Mouse (Mus musculus): ENCODE results near the gene Cby3. TPM values are rescaled to one million over a fixed set of nuclear protein-coding genes. Genes with fewer than 3 reads are reported as not detected.

The Cby3 gene
- total and polyA plus RNA-seq, 2 experiments from 2014 or later, result 0.47 to 1.5 TPM

GRCm38 (mm10) chr11:50336891-50337290 is 17.4 kb upstream of the Cby3 start:
- ATAC-seq (no peak), DNase-seq (ENCODE audit: low spot score) (no peak)
- 74% methylated on average over 4 of the region's 4 CpGs for WGBS
- Histone ChIP-seq H3K4me2 (ENCODE audit: low read depth, low read length) (no peak overlapping the region), H3K4me3 (ENCODE audit: low read length) (no peak overlapping the region), H3K27me3 (ENCODE audit: insufficient read depth, low read length) (no peaks in the 10 kb centered on the region), H3K9ac (replicated peaks; ENCODE audit: low read length) (no peak overlapping the region), H3K4me1 (ENCODE audit: insufficient read depth, low read length) (no peaks in the 10 kb centered on the region), H3K27ac (no peak overlapping the region), H3K36me3 (ENCODE audit: insufficient read depth, low read length) (no peaks in the 10 kb centered on the region), H3K9me3 (ENCODE audit: low read length) (no peaks in the 10 kb centered on the region)
- TF ChIP-seq CTCF (IDR thresholded peaks at IDR 0.05; ENCODE audit: low read depth), result no peak

DNA sequence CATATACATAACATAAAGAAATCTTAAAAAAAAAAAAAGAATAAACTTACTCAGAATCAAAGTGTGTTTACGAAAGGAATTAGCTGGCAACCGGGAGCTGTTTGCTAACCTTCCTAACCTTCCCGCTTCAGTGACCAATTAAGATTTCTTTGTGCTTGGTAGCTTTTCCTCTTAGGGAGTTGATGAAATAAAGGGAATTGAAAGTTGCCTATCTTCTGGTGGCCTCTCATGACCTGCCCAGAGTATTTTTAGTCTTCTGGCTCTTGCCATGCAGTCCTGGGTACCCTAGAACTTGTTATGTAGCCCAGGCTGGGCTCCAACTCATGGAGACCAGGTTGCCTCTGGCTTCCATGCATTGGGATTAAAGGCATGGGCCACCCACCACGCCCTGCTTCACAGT is 8.8 kb upstream of the Cby3 start:
- Histone ChIP-seq H3K27ac (no peak overlapping the region), H3K9me3 (ENCODE audit: low read length) (no peaks in the 10 kb centered on the region), H3K9ac (replicated peaks; ENCODE audit: low read length) (no peak overlapping the region), H3K4me3 (ENCODE audit: low read length) (no peak overlapping the region), H3K36me3 (ENCODE audit: insufficient read depth, low read length) (no peaks in the 10 kb centered on the region), H3K4me2 (ENCODE audit: low read depth, low read length) (no peak overlapping the region), H3K27me3 (ENCODE audit: insufficient read depth, low read length) (no peaks in the 10 kb centered on the region), H3K4me1 (ENCODE audit: insufficient read depth, low read length) (no peaks in the 10 kb centered on the region)
- ATAC-seq (no peak), DNase-seq (ENCODE audit: low spot score) (no peak)
- TF ChIP-seq CTCF (IDR thresholded peaks at IDR 0.05; ENCODE audit: low read depth), result no peak
- WGBS, result 84% methylated on average over 4 of the region's 4 CpGs

DNA sequence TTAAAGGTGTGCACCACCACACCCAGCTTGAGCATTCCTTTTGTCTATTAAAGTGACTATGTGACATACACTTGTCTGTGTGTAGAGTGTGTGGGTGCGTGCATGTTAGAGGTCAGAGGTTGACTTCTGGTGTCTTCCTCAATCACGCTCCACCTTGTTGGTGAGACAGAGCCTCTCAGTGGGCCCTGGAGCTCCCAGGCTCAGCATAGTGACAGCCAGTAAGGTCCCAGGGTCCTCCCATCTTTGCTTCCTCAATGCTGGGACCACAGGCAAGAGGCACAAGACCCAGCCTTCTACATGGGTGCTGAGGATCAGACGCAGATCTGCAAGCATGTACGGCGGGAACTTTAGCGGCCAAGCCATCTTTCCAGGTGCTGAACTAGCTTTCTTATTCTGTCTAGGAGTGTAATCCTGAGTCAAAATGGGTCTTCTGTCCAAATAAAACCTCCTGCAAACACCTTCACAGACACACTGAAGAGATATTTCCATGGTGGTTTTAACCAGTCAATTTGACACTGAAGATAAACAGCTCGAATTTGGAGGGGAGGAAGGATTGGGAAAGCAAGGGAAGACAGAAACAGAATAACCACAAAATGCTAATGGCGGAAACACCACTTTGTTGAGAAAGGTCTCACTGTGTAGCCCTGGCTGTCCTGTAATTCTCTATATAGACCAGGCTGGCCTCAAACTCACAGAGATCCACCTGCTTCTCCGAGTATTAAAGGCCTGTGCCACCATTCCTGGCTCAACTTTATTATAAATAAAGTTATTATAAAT is 7.8 kb upstream of the Cby3 start:
- Histone ChIP-seq H3K27me3 (ENCODE audit: insufficient read depth, low read length) (no peaks in the 10 kb centered on the region), H3K4me3 (ENCODE audit: low read length) (no peak overlapping the region), H3K4me2 (ENCODE audit: low read depth, low read length) (no peak overlapping the region), H3K27ac (no peak overlapping the region), H3K9me3 (ENCODE audit: low read length) (no peaks in the 10 kb centered on the region), H3K4me1 (ENCODE audit: insufficient read depth, low read length) (no peaks in the 10 kb centered on the region), H3K36me3 (ENCODE audit: insufficient read depth, low read length) (no peaks in the 10 kb centered on the region), H3K9ac (replicated peaks; ENCODE audit: low read length) (no peak overlapping the region)
- DNase-seq (ENCODE audit: low spot score) (no peak), ATAC-seq (no peak)
- WGBS, result 91% methylated on average over 9 of the region's 9 CpGs
- no peak for TF ChIP-seq CTCF (IDR thresholded peaks at IDR 0.05; ENCODE audit: low read depth)

DNA sequence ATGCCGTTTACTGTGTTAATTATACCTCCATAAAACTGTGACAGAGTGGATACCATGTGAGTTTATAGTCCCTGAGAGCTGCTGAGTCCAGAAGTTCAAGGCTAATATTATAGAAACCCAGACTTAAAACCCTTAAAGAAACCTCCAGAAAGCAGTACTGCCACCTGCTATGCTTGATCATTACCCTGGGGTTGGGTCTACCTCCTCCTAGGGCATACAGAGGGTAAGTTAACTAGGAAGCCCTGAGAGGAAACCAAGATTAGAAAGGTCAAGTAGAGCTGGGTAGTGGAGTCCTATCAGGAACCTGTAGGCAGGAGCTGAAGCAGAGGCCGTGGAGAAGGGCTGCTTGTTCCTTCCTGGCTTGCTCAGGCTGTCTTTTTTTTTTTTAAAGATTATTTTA is 2.1 kb upstream of the Cby3 start:
- H3K4me1 ChIP-seq (ENCODE audit: insufficient read depth, low read length), result no peaks in the 10 kb centered on the region
- no peaks in the 10 kb centered on the region for H3K9me3 ChIP-seq (ENCODE audit: low read length)
- H3K36me3 ChIP-seq (ENCODE audit: insufficient read depth, low read length), result no peaks in the 10 kb centered on the region
- no peak overlapping the region for H3K4me3 ChIP-seq (ENCODE audit: low read length)
- no peak overlapping the region for H3K4me2 ChIP-seq (ENCODE audit: low read depth, low read length)
- H3K9ac ChIP-seq (replicated peaks; ENCODE audit: low read length), result no peak overlapping the region
- 85% methylated on average over 2 of the region's 2 CpGs for WGBS
- no peak overlapping the region for H3K27ac ChIP-seq
- no peak for TF ChIP-seq CTCF (IDR thresholded peaks at IDR 0.05; ENCODE audit: low read depth)
- no peaks in the 10 kb centered on the region for H3K27me3 ChIP-seq (ENCODE audit: insufficient read depth, low read length)
- DNase-seq (ENCODE audit: low spot score), result no peak
- ATAC-seq, result no peak

- H3K36me3 ChIP-seq (ENCODE audit: insufficient read depth, low read length), result no peaks in the 10 kb centered on the region
- TF ChIP-seq CTCF (IDR thresholded peaks at IDR 0.05; ENCODE audit: low read depth), result no peak
These were observed 589 bp downstream of the Cby3 start for GRCm38 (mm10) chr11:50354851-50355250.

DNA sequence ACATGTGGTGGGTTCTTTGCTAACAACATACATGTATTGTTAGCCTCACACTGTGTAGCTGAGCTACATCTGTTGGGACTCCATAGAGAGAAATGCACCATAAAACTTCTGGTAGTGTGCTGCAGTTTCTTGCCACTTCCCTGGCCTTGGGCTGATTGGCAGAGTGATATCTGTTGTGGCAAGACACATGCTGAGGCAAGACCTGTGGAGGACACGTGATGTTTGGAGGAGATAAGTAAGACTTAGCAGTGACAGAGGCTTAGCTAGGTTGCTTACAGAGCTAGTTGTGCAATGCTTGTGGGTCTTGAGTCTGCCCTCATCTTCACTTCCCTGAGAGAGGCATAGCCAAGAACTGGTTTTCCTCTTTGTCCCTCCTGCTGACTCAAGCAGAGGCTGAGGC is 1.1 kb downstream of the Cby3 start:
- 79% methylated on average over 1 of the region's 1 CpGs for WGBS
- H3K4me1 ChIP-seq (ENCODE audit: insufficient read depth, low read length), result no peaks in the 10 kb centered on the region
- no peak for DNase-seq (ENCODE audit: low spot score)
- no peaks in the 10 kb centered on the region for H3K27me3 ChIP-seq (ENCODE audit: insufficient read depth, low read length)
- H3K9me3 ChIP-seq (ENCODE audit: low read length), result no peaks in the 10 kb centered on the region
- ATAC-seq, result no peak
- H3K27ac ChIP-seq, result no peak overlapping the region
- no peak for TF ChIP-seq CTCF (IDR thresholded peaks at IDR 0.05; ENCODE audit: low read depth)
- no peak overlapping the region for H3K4me3 ChIP-seq (ENCODE audit: low read length)
- H3K4me2 ChIP-seq (ENCODE audit: low read depth, low read length), result no peak overlapping the region
- no peaks in the 10 kb centered on the region for H3K36me3 ChIP-seq (ENCODE audit: insufficient read depth, low read length)
- H3K9ac ChIP-seq (replicated peaks; ENCODE audit: low read length), result no peak overlapping the region

More at GRCm38 (mm10) chr11:50354851-50355250, 589 bp downstream of the Cby3 start:
- H3K4me2 ChIP-seq (ENCODE audit: low read depth, low read length), result no peak overlapping the region
- H3K4me3 ChIP-seq (ENCODE audit: low read length), result no peak overlapping the region
- WGBS, result 71% methylated on average over 3 of the region's 3 CpGs
- DNase-seq (ENCODE audit: low spot score), result no peak
- H3K9ac ChIP-seq (replicated peaks; ENCODE audit: low read length), result no peak overlapping the region
- H3K27me3 ChIP-seq (ENCODE audit: insufficient read depth, low read length), result no peaks in the 10 kb centered on the region
- no peak overlapping the region for H3K27ac ChIP-seq
- no peaks in the 10 kb centered on the region for H3K4me1 ChIP-seq (ENCODE audit: insufficient read depth, low read length)
- H3K9me3 ChIP-seq (ENCODE audit: low read length), result no peaks in the 10 kb centered on the region
- ATAC-seq, result no peak

Measured in hindbrain, postnatal 0 days (tissue).